Mouse (Mus musculus): ENCODE data around the gene Gab2. TPM values are rescaled to one million over a fixed set of nuclear protein-coding genes. Genes with fewer than 3 reads are reported as not detected.

Gab2 gene
- polyA plus RNA-seq, 1 experiment from 2014 or later: 5.4 TPM

GRCm38 (mm10) chr7:97340907-97341849 is 259.8 kb downstream of the Gab2 start:
- Histone ChIP-seq H3K4me2 (ENCODE audit: low read depth, low read length) (peak overlapping the region; percentile 4; the same call in 1 of the 2 replicates), H3K36me3 (ENCODE audit: control insufficient read depth, insufficient read depth, low read length) (no peaks in the 10 kb centered on the region), H3K27ac (ENCODE audit: low read length) (peak overlapping the region; percentile 57; the same call in 1 of the 2 replicates), H3K27me3 (replicated peaks; ENCODE audit: control insufficient read depth, insufficient read depth, low read length) (no peaks in the 10 kb centered on the region), H3K4me3 (ENCODE audit: low read length) (no peak overlapping the region), H3K9me3 (ENCODE audit: control insufficient read depth, low read length) (no peaks in the 10 kb centered on the region), H3K4me1 (ENCODE audit: control insufficient read depth, insufficient read depth, low read length) (peaks cover 29% of the 10 kb centered on the region), H3K9ac (ENCODE audit: low read depth, low read length) (0 out of 2 replicates have a peak overlapping the region, but pooled peaks have one; percentile 32)
- WGBS: 53% methylated on average over 18 of the region's 18 CpGs
- peak; percentile 77 for ATAC-seq

GRCm38 (mm10) chr7:97342961-97343360 is 261.6 kb downstream of the Gab2 start:
- WGBS: 39% methylated on average over 2 of the region's 2 CpGs
- Histone ChIP-seq H3K4me3 (ENCODE audit: low read length) (no peak overlapping the region), H3K9ac (ENCODE audit: low read depth, low read length) (no peak overlapping the region), H3K4me2 (ENCODE audit: low read depth, low read length) (no peak overlapping the region), H3K36me3 (ENCODE audit: control insufficient read depth, insufficient read depth, low read length) (0 out of 2 replicates have a peak, but pooled peaks cover 1% of the 10 kb centered on the region), H3K9me3 (ENCODE audit: control insufficient read depth, low read length) (no peaks in the 10 kb centered on the region), H3K4me1 (ENCODE audit: control insufficient read depth, insufficient read depth, low read length) (peaks cover 29% of the 10 kb centered on the region), H3K27ac (ENCODE audit: low read length) (peak overlapping the region; percentile 40), H3K27me3 (replicated peaks; ENCODE audit: control insufficient read depth, insufficient read depth, low read length) (no peaks in the 10 kb centered on the region)
- no peak for ATAC-seq

DNA sequence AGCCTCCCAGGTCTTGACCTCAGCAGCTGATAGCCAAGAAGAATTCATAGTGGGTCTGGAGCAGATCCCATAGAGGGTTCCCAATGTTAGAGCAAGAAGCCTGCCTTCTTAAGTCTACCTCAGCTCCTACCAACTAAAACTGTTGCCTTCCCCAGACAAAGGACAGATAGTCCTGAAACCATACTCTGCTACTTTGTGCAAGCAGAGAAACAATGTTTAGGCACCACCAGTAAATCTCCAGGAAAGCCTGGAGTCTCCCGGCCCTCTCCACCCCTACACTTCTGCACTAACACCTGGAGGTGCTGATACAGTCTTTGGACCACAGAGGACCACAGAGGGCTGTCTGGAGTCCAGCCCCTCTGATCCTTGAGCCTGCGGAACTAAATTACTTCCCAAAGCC is 263.3 kb downstream of the Gab2 start:
- ATAC-seq: no peak
- H3K9ac ChIP-seq (ENCODE audit: low read depth, low read length): no peak overlapping the region
- H3K4me2 ChIP-seq (ENCODE audit: low read depth, low read length): no peak overlapping the region
- no peak overlapping the region for H3K4me3 ChIP-seq (ENCODE audit: low read length)
- H3K27me3 ChIP-seq (replicated peaks; ENCODE audit: control insufficient read depth, insufficient read depth, low read length): no peaks in the 10 kb centered on the region
- WGBS: 75% methylated on average over 2 of the region's 2 CpGs
- H3K27ac ChIP-seq (ENCODE audit: low read length): no peak overlapping the region
- H3K4me1 ChIP-seq (ENCODE audit: control insufficient read depth, insufficient read depth, low read length): peaks cover 29% of the 10 kb centered on the region
- H3K36me3 ChIP-seq (ENCODE audit: control insufficient read depth, insufficient read depth, low read length): 0 out of 2 replicates have a peak, but pooled peaks cover 2% of the 10 kb centered on the region
- no peaks in the 10 kb centered on the region for H3K9me3 ChIP-seq (ENCODE audit: control insufficient read depth, low read length)

- H3K27me3 ChIP-seq (replicated peaks; ENCODE audit: control insufficient read depth, insufficient read depth, low read length): no peaks in the 10 kb centered on the region
- H3K4me3 ChIP-seq (ENCODE audit: low read length): no peak overlapping the region
- H3K4me2 ChIP-seq (ENCODE audit: low read depth, low read length): no peak overlapping the region
- H3K36me3 ChIP-seq (ENCODE audit: control insufficient read depth, insufficient read depth, low read length): 0 out of 2 replicates have a peak, but pooled peaks cover 2% of the 10 kb centered on the region
- H3K27ac ChIP-seq (ENCODE audit: low read length): peak overlapping the region; percentile 33; the same call in 1 of the 2 replicates
- no peak overlapping the region for H3K9ac ChIP-seq (ENCODE audit: low read depth, low read length)
- peaks cover 29% of the 10 kb centered on the region for H3K4me1 ChIP-seq (ENCODE audit: control insufficient read depth, insufficient read depth, low read length)
- 60% methylated on average over 10 of the region's 10 CpGs for WGBS
- no peak for ATAC-seq
- H3K9me3 ChIP-seq (ENCODE audit: control insufficient read depth, low read length): no peaks in the 10 kb centered on the region
These were observed 264.0 kb downstream of the Gab2 start for GRCm38 (mm10) chr7:97345229-97345871.

- Histone ChIP-seq H3K27me3 (replicated peaks; ENCODE audit: control insufficient read depth, insufficient read depth, low read length) (no peaks in the 10 kb centered on the region), H3K9me3 (ENCODE audit: control insufficient read depth, low read length) (no peaks in the 10 kb centered on the region), H3K27ac (ENCODE audit: low read length) (no peak overlapping the region), H3K9ac (ENCODE audit: low read depth, low read length) (no peak overlapping the region), H3K4me1 (ENCODE audit: control insufficient read depth, insufficient read depth, low read length) (peaks cover 23% of the 10 kb centered on the region), H3K36me3 (ENCODE audit: control insufficient read depth, insufficient read depth, low read length) (0 out of 2 replicates have a peak, but pooled peaks cover 2% of the 10 kb centered on the region), H3K4me2 (ENCODE audit: low read depth, low read length) (no peak overlapping the region), H3K4me3 (ENCODE audit: low read length) (no peak overlapping the region)
- no peak for ATAC-seq
- 74% methylated on average over 9 of the region's 9 CpGs for WGBS
These were observed 264.9 kb downstream of the Gab2 start for GRCm38 (mm10) chr7:97346111-97346821.

- WGBS: 80% methylated on average over 4 of the region's 4 CpGs
- Histone ChIP-seq H3K9ac (ENCODE audit: low read depth, low read length) (no peak overlapping the region), H3K4me2 (ENCODE audit: low read depth, low read length) (no peak overlapping the region), H3K27me3 (replicated peaks; ENCODE audit: control insufficient read depth, insufficient read depth, low read length) (no peaks in the 10 kb centered on the region), H3K4me3 (ENCODE audit: low read length) (no peak overlapping the region), H3K36me3 (ENCODE audit: control insufficient read depth, insufficient read depth, low read length) (0 out of 2 replicates have a peak, but pooled peaks cover 2% of the 10 kb centered on the region), H3K27ac (ENCODE audit: low read length) (no peak overlapping the region), H3K4me1 (ENCODE audit: control insufficient read depth, insufficient read depth, low read length) (peaks cover 18% of the 10 kb centered on the region), H3K9me3 (ENCODE audit: control insufficient read depth, low read length) (no peaks in the 10 kb centered on the region)
- no peak for ATAC-seq
These were observed 265.4 kb downstream of the Gab2 start for GRCm38 (mm10) chr7:97346822-97347166.

- Histone ChIP-seq H3K4me3 (ENCODE audit: low read length) (no peak overlapping the region), H3K27me3 (replicated peaks; ENCODE audit: control insufficient read depth, insufficient read depth, low read length) (no peaks in the 10 kb centered on the region), H3K4me2 (ENCODE audit: low read depth, low read length) (no peak overlapping the region), H3K36me3 (ENCODE audit: control insufficient read depth, insufficient read depth, low read length) (0 out of 2 replicates have a peak, but pooled peaks cover 2% of the 10 kb centered on the region), H3K4me1 (ENCODE audit: control insufficient read depth, insufficient read depth, low read length) (peaks cover 17% of the 10 kb centered on the region), H3K9me3 (ENCODE audit: control insufficient read depth, low read length) (no peaks in the 10 kb centered on the region), H3K27ac (ENCODE audit: low read length) (no peak overlapping the region), H3K9ac (ENCODE audit: low read depth, low read length) (no peak overlapping the region)
- no peak for ATAC-seq
- 96% methylated on average over 15 of the region's 15 CpGs for WGBS
These were observed 266.1 kb downstream of the Gab2 start for GRCm38 (mm10) chr7:97347464-97347863.

DNA sequence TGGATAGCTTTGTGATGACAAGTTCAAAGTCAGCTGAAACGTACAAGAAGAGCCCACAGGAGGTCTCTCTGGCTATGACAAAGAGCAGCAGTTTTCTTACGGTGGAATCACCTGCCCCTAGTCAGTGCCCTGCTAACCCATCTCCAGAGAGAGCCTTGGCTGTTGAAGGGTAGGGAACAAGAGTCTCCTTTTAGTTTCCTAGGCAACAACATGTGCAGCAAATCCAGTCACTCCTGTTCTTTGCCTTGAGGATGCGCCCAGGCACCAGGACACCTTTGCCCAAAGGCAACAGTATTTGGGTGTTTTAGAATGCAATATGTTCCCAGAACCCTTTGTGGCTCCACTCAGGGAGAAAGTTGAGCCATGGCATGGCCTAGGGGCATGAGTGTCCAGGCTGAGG is 266.9 kb downstream of the Gab2 start:
- no peak for ATAC-seq

GRCm38 (mm10) chr7:97348836-97349235 is 267.4 kb downstream of the Gab2 start:
- 0 out of 2 replicates have a peak, but pooled peaks cover 2% of the 10 kb centered on the region for H3K36me3 ChIP-seq (ENCODE audit: control insufficient read depth, insufficient read depth, low read length)
- no peak overlapping the region for H3K4me2 ChIP-seq (ENCODE audit: low read depth, low read length)
- no peak overlapping the region for H3K27ac ChIP-seq (ENCODE audit: low read length)
- no peak overlapping the region for H3K4me3 ChIP-seq (ENCODE audit: low read length)
- H3K4me1 ChIP-seq (ENCODE audit: control insufficient read depth, insufficient read depth, low read length): peaks cover 13% of the 10 kb centered on the region
- no peaks in the 10 kb centered on the region for H3K9me3 ChIP-seq (ENCODE audit: control insufficient read depth, low read length)
- WGBS: 80% methylated on average over 5 of the region's 5 CpGs
- no peaks in the 10 kb centered on the region for H3K27me3 ChIP-seq (replicated peaks; ENCODE audit: control insufficient read depth, insufficient read depth, low read length)
- no peak for ATAC-seq
- H3K9ac ChIP-seq (ENCODE audit: low read depth, low read length): no peak overlapping the region

More for the DNA sequence above, 266.9 kb downstream of the Gab2 start:
- Histone ChIP-seq H3K9ac (ENCODE audit: low read depth, low read length) (no peak overlapping the region), H3K36me3 (ENCODE audit: control insufficient read depth, insufficient read depth, low read length) (0 out of 2 replicates have a peak, but pooled peaks cover 2% of the 10 kb centered on the region), H3K27me3 (replicated peaks; ENCODE audit: control insufficient read depth, insufficient read depth, low read length) (no peaks in the 10 kb centered on the region), H3K4me2 (ENCODE audit: low read depth, low read length) (no peak overlapping the region), H3K4me3 (ENCODE audit: low read length) (no peak overlapping the region), H3K9me3 (ENCODE audit: control insufficient read depth, low read length) (no peaks in the 10 kb centered on the region), H3K4me1 (ENCODE audit: control insufficient read depth, insufficient read depth, low read length) (peaks cover 13% of the 10 kb centered on the region), H3K27ac (ENCODE audit: low read length) (no peak overlapping the region)
- 83% methylated on average over 3 of the region's 3 CpGs for WGBS
